Mouse (Mus musculus) heart, embryonic 10.5 days (tissue): Measurements from ENCODE around the gene Armc5. TPM values are rescaled to one million over a fixed set of nuclear protein-coding genes. Genes with fewer than 3 reads are reported as not detected.

Experiments
- DNase-seq: peaks from one replicate; pipeline ENCODE4 v3.0.0-alpha.2; 2017; ENCODE audit warnings: low spot score
- H3K27ac ChIP-seq: fragments of 300-500 bp; sonication (generic); 2 replicates; pipeline ENCODE4 v1.5.1; 2016; ENCODE audit warnings: mild to moderate bottlenecking
- H3K27me3 ChIP-seq: fragments of 300-500 bp; sonication (generic); 2 replicates; pipeline ENCODE4 v1.6.1; 2016; ENCODE audit warnings: mild to moderate bottlenecking; ENCODE audit not compliant: poor library complexity, insufficient read depth, severe bottlenecking
- H3K36me3 ChIP-seq: fragments of 300-500 bp; sonication (generic); 2 replicates; pipeline ENCODE4 v1.6.1; 2016; ENCODE audit warnings: mild to moderate bottlenecking, moderate library complexity
- H3K4me1 ChIP-seq: fragments of 300-500 bp; sonication (generic); 2 replicates; pipeline ENCODE4 v1.6.1; 2016; ENCODE audit warnings: mild to moderate bottlenecking
- H3K4me3 ChIP-seq: fragments of 300-500 bp; sonication (generic); 2 replicates; pipeline ENCODE4 v1.5.1; 2016; ENCODE audit warnings: mild to moderate bottlenecking, moderate library complexity
- H3K9me3 ChIP-seq: fragments of 300-500 bp; sonication (generic); 2 replicates; pipeline ENCODE4 v1.6.1; 2016; ENCODE audit warnings: mild to moderate bottlenecking, moderate library complexity
- WGBS: fragments of 180-500 bp; shearing (Covaris S2); methylation state at CpG from one replicate; pipeline ENCODE4 v1.1.7; 2016; 5-methylcytosine and 5-hydroxymethylcytosine counted together
- polyA plus RNA-seq: library from polyadenylated mRNA; unstranded; fragments of >200 nt; fragmentation: Nextera tagmentation; extraction: Ambion mirVana; gene quantifications from 2 replicates; pipeline ENCODE4 v1.2.1, GENCODE M21; 2016

Gene Armc5
- polyA plus RNA-seq, 1 experiment from 2014 or later, result 16.6 TPM

GRCm38 (mm10) chr7:128236426-128236825 is 716 bp upstream of the Armc5 start:
- no peaks in the 10 kb centered on the region for H3K27me3 ChIP-seq
- peaks cover 23% of the 10 kb centered on the region for H3K4me1 ChIP-seq
- no peaks in the 10 kb centered on the region for H3K9me3 ChIP-seq
- H3K27ac ChIP-seq, result peak overlapping the region; percentile 97
- H3K36me3 ChIP-seq, result peaks cover 28% of the 10 kb centered on the region
- DNase-seq, result no peak
- H3K4me3 ChIP-seq, result peak overlapping the region; percentile 79; the same call in 1 of the 2 replicates
- 87% methylated on average over 13 of the region's 13 CpGs for WGBS

GRCm38 (mm10) chr7:128237593-128237926 is 418 bp downstream of the Armc5 start:
- H3K27ac ChIP-seq, result peak overlapping the region; percentile 97
- WGBS, result under 1% methylated on average over 25 of the region's 25 CpGs
- H3K36me3 ChIP-seq, result peaks cover 39% of the 10 kb centered on the region
- no peaks in the 10 kb centered on the region for H3K27me3 ChIP-seq
- no peaks in the 10 kb centered on the region for H3K9me3 ChIP-seq
- no peak for DNase-seq
- peaks cover 23% of the 10 kb centered on the region for H3K4me1 ChIP-seq
- H3K4me3 ChIP-seq, result peak overlapping the region; percentile 79

GRCm38 (mm10) chr7:128237927-128238778 is 1.0 kb downstream of the Armc5 start, which contains the start of gene 9130023H24Rik:
Gene 9130023H24Rik, minus strand, starts transcription at chr7:128238031.
- DNase-seq, result peak; percentile 100
- under 1% methylated on average over 72 of the region's 72 CpGs for WGBS
- Histone ChIP-seq H3K27me3 (no peaks in the 10 kb centered on the region), H3K36me3 (peaks cover 45% of the 10 kb centered on the region), H3K9me3 (no peaks in the 10 kb centered on the region), H3K4me1 (peaks cover 23% of the 10 kb centered on the region), H3K4me3 (peak within 1 kb of the TSS; percentile 79), H3K27ac (peak within 1 kb of the TSS; percentile 97)

GRCm38 (mm10) chr7:128238991-128239390 is 1.8 kb downstream of the Armc5 start:
- no peaks in the 10 kb centered on the region for H3K27me3 ChIP-seq
- H3K4me3 ChIP-seq, result peak overlapping the region; percentile 79
- peaks cover 26% of the 10 kb centered on the region for H3K4me1 ChIP-seq
- H3K27ac ChIP-seq, result peak overlapping the region; percentile 97
- H3K36me3 ChIP-seq, result peaks cover 49% of the 10 kb centered on the region
- DNase-seq, result peak; percentile 73
- WGBS, result 29% methylated on average over 4 of the region's 4 CpGs
- no peaks in the 10 kb centered on the region for H3K9me3 ChIP-seq

- Histone ChIP-seq H3K36me3 (peaks cover 62% of the 10 kb centered on the region), H3K9me3 (no peaks in the 10 kb centered on the region)
- 90% methylated on average over 27 of the region's 27 CpGs for WGBS
Observed at GRCm38 (mm10) chr7:128240131-128240784, 3.1 kb downstream of the Armc5 start.

GRCm38 (mm10) chr7:128242331-128242730 is 5.2 kb downstream of the Armc5 start:
- H3K36me3 ChIP-seq, result peaks cover 58% of the 10 kb centered on the region
- no peak overlapping the region for H3K27ac ChIP-seq
- no peaks in the 10 kb centered on the region for H3K27me3 ChIP-seq
- WGBS, result 94% methylated on average over 16 of the region's 16 CpGs
- no peaks in the 10 kb centered on the region for H3K9me3 ChIP-seq
- H3K4me1 ChIP-seq, result peaks cover 43% of the 10 kb centered on the region
- DNase-seq, result no peak
- no peak overlapping the region for H3K4me3 ChIP-seq

More at GRCm38 (mm10) chr7:128240131-128240784, 3.1 kb downstream of the Armc5 start:
- Histone ChIP-seq H3K4me3 (no peak overlapping the region), H3K27ac (0 out of 2 replicates have a peak overlapping the region, but pooled peaks have one; percentile 13), H3K27me3 (no peaks in the 10 kb centered on the region), H3K4me1 (peaks cover 35% of the 10 kb centered on the region)
- DNase-seq, result peak; percentile 70

GRCm38 (mm10) chr7:128243921-128244320 is 6.8 kb downstream of the Armc5 start:
- WGBS, result 80% methylated on average over 10 of the region's 10 CpGs
- no peaks in the 10 kb centered on the region for H3K9me3 ChIP-seq
- no peak overlapping the region for H3K4me3 ChIP-seq
- H3K4me1 ChIP-seq, result peaks cover 57% of the 10 kb centered on the region
- H3K27me3 ChIP-seq, result no peaks in the 10 kb centered on the region
- H3K36me3 ChIP-seq, result peaks cover 67% of the 10 kb centered on the region
- peak overlapping the region; percentile 5 for H3K27ac ChIP-seq
- DNase-seq, result no peak

GRCm38 (mm10) chr7:128244410-128245025 is 7.4 kb downstream of the Armc5 start:
- peaks cover 55% of the 10 kb centered on the region for H3K4me1 ChIP-seq
- no peak for DNase-seq
- H3K9me3 ChIP-seq, result no peaks in the 10 kb centered on the region
- peaks cover 72% of the 10 kb centered on the region for H3K36me3 ChIP-seq
- H3K27me3 ChIP-seq, result no peaks in the 10 kb centered on the region
- peak overlapping the region; percentile 5 for H3K27ac ChIP-seq
- H3K4me3 ChIP-seq, result no peak overlapping the region
- 89% methylated on average over 18 of the region's 18 CpGs for WGBS

- Histone ChIP-seq H3K27me3 (no peaks in the 10 kb centered on the region), H3K4me1 (peaks cover 49% of the 10 kb centered on the region), H3K36me3 (peaks cover 72% of the 10 kb centered on the region), H3K27ac (peak overlapping the region; percentile 94), H3K9me3 (no peaks in the 10 kb centered on the region), H3K4me3 (no peak overlapping the region)
- WGBS, result 91% methylated on average over 4 of the region's 4 CpGs
- no peak for DNase-seq
Observed at GRCm38 (mm10) chr7:128245547-128245946, 8.4 kb downstream of the Armc5 start.

- Histone ChIP-seq H3K4me3 (peak within 1 kb of the TSS; percentile 78), H3K9me3 (no peaks in the 10 kb centered on the region), H3K36me3 (peaks cover 71% of the 10 kb centered on the region), H3K27ac (peak within 1 kb of the TSS; percentile 94), H3K27me3 (no peaks in the 10 kb centered on the region), H3K4me1 (peaks cover 50% of the 10 kb centered on the region)
- peak; percentile 94 for DNase-seq
- 4% methylated on average over 27 of the region's 30 CpGs for WGBS
Observed at GRCm38 (mm10) chr7:128246496-128247391, 9.6 kb downstream of the Armc5 start, which contains the start of gene Tgfb1i1. Gene Tgfb1i1, plus strand, starts transcription at chr7:128246812.

- DNase-seq, result peak; percentile 94
- 2% methylated on average over 13 of the region's 13 CpGs for WGBS
- no peaks in the 10 kb centered on the region for H3K27me3 ChIP-seq
- H3K4me3 ChIP-seq, result peak overlapping the region; percentile 78
- H3K9me3 ChIP-seq, result no peaks in the 10 kb centered on the region
- H3K27ac ChIP-seq, result peak overlapping the region; percentile 94
- H3K36me3 ChIP-seq, result peaks cover 71% of the 10 kb centered on the region
- peaks cover 57% of the 10 kb centered on the region for H3K4me1 ChIP-seq
Observed at GRCm38 (mm10) chr7:128247443-128247842, 10.3 kb downstream of the Armc5 start.
